Mouse (Mus musculus) granulocyte monocyte progenitor cell, adult 5-6 weeks (primary cell): ENCODE results near the gene Kcnh4. TPM values are rescaled to one million over a fixed set of nuclear protein-coding genes. Genes with fewer than 3 reads are reported as not detected.

Experiments used
- ATAC-seq: replicated peaks from 2 replicates; pipeline ENCODE4 v1.8.0; 2016; ENCODE audit warnings: mild to moderate bottlenecking, moderate TSS enrichment, inconsistent platforms; ENCODE audit not compliant: poor library complexity, severe bottlenecking
- total RNA-seq, 2 experiments: library from RNA; stranded (forward) in 1 of 2; stranded (reverse) in 1 of 2; fragments of 200-712, 200-1000 nt in 1 of 2; fragments of >200 nt in 1 of 2; fragmentation: Nextera tagmentation in 1 of 2; gene quantifications; 2 replicates each; pipeline ENCODE4 v1.2.3; 2014 to 2017

Gene Kcnh4
- total RNA-seq, 2 experiments from 2014 or later, result not detected

- ATAC-seq, result no peak
These were observed 46.6 kb downstream of the Kcnh4 start for GRCm38 (mm10) chr11:100713174-100713573.

DNA sequence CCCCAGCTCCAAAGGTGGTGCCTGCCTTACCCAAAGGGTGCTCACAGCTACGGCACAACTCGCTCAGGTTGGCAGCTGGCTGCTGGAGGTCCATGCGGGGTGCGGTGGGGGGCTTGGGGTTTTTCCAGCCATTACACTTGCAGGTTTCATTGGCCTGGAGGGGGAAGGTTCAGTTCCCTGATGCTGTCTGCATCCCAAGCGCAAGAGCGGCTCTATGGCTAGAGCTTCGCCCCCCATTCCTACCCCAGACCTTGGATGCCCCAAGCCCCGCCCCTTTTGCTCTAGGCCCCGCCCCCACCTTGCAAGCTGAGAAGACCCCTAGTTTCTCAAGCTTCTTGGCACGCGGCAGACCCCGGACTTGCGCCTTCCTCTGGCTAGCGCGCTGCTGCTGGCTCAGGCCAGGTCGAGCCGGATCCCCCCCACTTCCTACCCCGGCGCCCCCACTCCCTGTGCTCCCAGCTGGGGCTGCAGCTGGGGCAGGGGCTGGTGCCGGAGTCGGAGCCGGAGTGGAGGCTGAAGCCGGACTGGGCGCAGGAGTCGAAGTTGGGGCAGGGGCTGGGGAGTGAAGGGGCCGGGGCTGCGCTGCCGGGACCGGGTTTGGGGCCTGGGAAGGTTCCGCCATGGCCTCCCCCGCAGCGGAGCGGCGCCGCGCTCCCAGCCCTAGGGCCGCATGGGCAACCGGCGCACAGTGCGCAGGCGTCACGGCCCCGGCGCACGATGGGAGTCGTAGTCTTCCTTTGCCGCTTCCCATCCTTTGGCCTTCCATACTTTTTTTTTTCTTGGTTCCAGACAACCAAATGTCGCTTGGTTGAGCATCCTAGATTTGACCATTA, 47.7 kb downstream of the Kcnh4 start, which contains the start of gene Kat2a:
Kat2a (minus strand) TSS at position 683 of the 833 bp plus-strand sequence.
- peak; percentile 41; the same call in 1 of the 2 replicates for ATAC-seq

- no peak for ATAC-seq
These were observed 48.8 kb downstream of the Kcnh4 start for GRCm38 (mm10) chr11:100710977-100711376.

- ATAC-seq, result no peak
These were observed 49.2 kb downstream of the Kcnh4 start for GRCm38 (mm10) chr11:100710528-100710927.

DNA sequence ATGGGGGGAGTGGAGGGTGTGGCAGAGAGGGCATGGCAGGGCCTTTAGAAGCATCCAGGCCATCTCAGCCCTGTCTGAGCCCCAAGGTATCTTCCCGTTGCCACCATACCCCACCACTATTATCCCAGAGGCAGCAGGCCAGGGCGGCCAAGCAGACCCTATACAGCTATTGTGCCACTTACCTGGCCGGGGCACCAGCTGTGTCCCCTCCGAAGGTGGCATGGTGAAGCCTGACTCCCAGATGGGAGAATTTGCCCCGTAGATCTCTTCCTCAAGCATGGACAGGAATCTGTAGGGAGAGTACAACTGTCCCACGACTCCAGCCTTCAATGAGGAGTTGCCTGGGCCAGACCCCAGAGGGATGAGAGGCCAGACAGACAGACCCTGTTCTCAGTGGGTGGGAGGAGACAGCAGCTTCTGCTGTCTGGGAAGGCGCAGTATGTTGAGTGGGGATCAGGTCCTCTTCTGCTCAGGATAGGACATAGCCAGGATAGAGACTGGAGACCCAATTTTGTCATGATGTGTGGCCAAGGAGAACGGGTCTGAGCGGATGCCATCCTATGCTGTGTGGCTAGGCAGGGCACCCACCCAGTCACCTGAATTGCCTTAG, 50.4 kb downstream of the Kcnh4 start:
- ATAC-seq, result no peak

- ATAC-seq, result no peak
These were observed 54.5 kb downstream of the Kcnh4 start for GRCm38 (mm10) chr11:100705095-100705747.

DNA sequence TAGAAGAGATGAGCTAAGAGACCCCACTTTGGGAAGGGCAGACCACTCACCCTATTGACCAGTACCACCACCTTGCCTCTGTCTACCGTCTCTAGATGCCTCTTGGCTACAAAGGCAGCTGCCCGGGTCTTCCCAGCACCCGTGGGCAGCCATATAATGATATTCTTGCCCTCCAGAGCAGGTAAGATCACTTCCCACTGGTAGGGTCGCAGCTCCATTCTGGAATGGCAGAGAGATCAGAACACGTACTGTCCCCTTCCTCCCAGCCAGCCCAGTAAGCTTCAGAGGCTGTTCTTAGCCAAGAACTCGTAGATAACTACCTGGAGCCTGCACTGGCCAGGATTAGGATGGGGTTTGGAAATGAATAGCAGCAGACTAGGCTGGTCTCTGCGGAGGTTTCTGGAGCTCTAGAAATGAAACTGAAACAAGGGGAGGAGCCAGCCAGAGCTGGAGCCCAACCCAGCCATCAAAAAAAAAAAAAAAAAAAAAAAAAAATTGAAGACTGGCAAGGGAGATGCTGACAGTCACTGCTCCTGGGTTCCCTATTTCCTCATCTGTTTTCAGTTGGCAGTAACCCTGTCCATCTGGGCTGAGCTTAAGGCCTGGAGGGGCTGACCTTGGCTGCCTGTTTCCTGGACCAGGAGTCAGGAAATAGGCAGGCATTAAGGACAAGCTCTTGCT, 55.8 kb downstream of the Kcnh4 start, which contains the start of gene Dhx58:
Dhx58 (minus strand) TSS at position 421 of the 681 bp plus-strand sequence.
- peak; percentile 63 for ATAC-seq

DNA sequence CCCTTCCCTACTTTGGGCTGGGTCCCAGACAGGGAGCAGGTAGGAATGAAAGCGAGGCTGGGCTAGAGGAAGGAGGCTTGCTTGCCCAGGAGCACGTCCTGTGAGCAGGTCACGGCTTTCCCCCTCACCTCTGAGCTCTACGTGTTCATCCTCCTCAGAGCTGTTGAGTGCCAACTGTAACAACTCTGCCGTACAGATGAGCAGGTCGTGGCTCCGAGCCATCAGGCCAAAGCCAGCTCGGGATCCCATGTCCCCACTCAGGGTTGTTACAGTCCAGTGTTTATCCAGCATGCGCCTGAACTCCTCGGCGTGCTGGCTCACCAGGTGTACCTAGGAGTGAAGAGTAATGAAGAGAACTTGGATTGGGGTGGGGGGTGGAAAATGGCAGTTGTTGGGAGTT, 56.4 kb downstream of the Kcnh4 start:
- no peak for ATAC-seq

DNA sequence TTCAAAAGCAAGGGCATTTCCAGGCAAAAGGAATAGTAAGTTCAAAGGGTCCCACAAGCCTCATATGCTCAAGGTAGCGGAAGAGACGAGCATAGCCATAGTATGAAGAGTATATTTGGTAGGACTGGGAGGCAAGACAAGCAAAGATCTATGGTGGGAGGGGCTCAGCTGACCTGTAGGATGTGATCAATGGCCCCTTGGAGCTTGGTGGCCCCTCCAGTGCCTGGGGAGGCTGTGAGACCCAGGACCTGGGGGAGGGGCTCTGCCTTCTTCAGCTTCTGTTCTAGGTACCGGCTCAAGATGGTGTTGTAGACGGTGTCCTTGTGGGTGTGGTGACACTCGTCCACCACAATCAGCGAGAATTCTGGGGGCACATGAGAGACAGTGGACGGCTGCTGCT, 56.8 kb downstream of the Kcnh4 start:
- no peak for ATAC-seq

- ATAC-seq, result peak; percentile 47
These were observed 57.5 kb downstream of the Kcnh4 start for GRCm38 (mm10) chr11:100702081-100702851.

DNA sequence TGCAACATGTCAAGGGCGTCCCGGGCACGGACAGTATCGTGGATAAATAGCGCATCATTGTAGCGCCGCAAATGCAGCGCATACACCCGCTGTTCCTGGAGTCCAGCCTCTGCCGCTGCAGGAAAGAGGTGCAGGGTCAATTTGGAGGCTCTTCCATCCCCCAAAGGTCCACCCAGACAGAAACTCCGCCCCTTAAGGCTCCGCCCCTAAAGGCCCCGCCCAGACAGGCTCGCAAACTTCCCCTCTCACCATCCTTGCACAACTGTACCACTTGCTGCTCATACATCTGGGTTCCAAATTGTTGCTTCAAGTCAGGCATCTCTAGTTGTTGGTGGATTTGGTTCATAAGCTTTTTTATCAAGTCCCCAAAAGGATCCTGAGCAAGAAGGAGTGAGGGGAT, 58.4 kb downstream of the Kcnh4 start:
- ATAC-seq, result peak; percentile 67

GRCm38 (mm10) chr11:100700710-100701109, 59.0 kb downstream of the Kcnh4 start:
- no peak for ATAC-seq

DNA sequence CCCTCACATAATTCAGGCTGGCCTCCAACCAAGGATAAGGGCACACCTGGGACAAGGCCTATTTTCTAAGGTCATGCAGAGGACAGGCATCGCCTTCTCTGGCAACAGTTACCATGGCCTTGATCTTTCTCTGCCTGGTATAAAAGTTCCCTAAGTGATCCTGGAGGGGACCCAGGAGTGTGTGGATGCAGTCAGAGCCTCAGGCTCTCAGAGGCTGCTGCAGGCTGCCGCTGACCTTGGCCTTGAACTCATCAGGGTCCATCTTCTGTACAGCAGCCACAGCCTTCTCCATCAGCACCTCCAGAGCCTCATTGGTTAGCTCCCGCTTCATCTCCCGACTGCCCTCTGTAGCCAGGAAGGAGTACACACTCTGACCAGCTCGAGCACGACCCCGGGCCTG, 61.8 kb downstream of the Kcnh4 start:
- no peak for ATAC-seq

- peak; percentile 72 for ATAC-seq
These were observed 64.8 kb downstream of the Kcnh4 start for GRCm38 (mm10) chr11:100694926-100695325.

DNA sequence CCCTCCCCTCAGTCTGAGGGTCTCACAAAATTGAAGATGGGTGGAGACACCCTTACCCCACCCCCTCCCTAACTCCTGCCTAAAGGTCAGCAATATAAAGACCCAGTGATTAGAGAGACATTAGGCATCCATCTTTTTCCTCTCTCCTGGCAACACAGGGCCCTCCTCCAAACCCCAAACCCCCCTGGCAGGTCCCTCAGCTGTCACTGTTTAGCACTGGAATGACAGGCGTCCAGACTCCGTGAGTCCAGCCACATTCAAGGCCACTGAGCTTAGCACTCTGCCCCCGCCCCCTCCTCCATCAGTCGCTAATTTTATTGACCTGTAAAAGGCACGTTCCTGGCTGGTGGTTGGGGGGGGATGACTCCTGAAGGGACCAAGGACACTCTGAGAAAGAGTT, 66.6 kb downstream of the Kcnh4 start:
- ATAC-seq, result no peak

DNA sequence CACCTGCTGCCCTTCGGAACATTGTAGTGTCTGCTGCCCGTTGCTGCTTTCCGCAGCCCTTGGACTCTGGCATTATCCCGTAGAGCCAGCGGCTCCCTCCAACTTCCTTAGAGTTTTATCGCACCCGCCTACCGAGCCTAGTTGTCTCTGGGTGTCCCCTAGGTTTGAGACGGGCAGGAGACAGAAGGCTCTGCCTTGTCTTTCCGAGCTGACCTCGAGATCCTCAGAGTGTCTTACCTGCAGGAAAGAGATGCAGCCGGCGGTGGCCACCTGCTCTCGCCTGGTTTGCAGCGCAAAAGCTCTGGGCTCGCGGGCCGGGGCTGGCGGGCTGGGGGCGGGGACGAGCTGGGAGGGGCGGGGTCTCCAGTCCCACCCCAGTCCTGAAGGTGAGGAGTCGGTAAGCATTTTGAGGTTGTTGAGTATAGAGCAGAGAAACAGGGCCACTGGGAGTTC, 67.6 kb downstream of the Kcnh4 start, which contains the start of gene Zfp385c:
Zfp385c (minus strand) TSS at position 292 of the 453 bp plus-strand sequence.
- peak; percentile 34; the same call in 1 of the 2 replicates for ATAC-seq

DNA sequence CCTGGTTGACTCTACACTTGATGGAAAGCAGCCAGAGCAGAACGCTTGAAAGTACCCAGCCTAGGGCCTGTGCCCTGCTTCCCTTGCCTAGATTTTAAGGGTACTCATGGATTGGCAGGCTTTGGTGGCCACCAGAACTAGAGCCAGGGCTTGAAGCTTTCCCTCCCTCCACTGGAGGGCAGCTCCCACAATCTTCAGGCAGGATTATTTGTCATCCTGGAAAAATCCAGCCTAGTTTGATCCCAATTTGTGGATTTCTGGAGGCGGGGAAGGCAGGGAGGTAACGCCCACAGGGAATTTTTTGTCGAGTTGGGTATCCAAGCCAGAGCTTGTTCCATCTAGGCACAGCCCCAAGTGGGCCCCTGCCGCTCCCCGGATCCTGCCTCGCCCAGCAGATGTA, 69.4 kb downstream of the Kcnh4 start:
- no peak for ATAC-seq
